Mouse (Mus musculus) testis, adult 2 months (tissue): ENCODE measurements around the gene Hpse.

Experiments used
- CTCF ChIP-seq: fragments of 200-500 bp; IDR thresholded peaks from 2 replicates; pipeline ENCODE4 v1.5.1; 2012; ENCODE audit warnings: low read depth, mild to moderate bottlenecking, inconsistent platforms, low read length, moderate library complexity; ENCODE audit not compliant: control insufficient read depth, insufficient read depth, insufficient replicate concordance
- POLR2A ChIP-seq: fragments of 200-500 bp; IDR thresholded peaks from 2 replicates; pipeline ENCODE4 v1.6.1; 2012; ENCODE audit warnings: low read depth, mild to moderate bottlenecking, inconsistent platforms, low read length, moderate library complexity; ENCODE audit not compliant: control insufficient read depth

GRCm38 (mm10) chr5:100632540-100633129 lies 86.9 kb downstream of the Hpse start:
- TF ChIP-seq CTCF (no peak), POLR2A (no peak)
